Mouse (Mus musculus) liver, embryonic 18 days (tissue): ENCODE results near the gene Plekhm1. TPM values are rescaled to one million over a fixed set of nuclear protein-coding genes. Genes with fewer than 3 reads are reported as not detected.

Source experiments
- polyA plus RNA-seq: library from polyadenylated mRNA; depleted of rRNA; stranded (reverse); fragments of >200 nt; gene quantifications from 2 replicates; pipeline ENCODE4 v1.2.3, GENCODE M21; 2012; rRNA removed

Plekhm1 gene
- 4.3 and 4.5 TPM in 2 replicates for polyA plus RNA-seq

GRCm38 (mm10) chr11:103411981-103412949, at the start of gene Plekhm1:
Plekhm1 (minus strand) TSS chr11:103412687.

DNA sequence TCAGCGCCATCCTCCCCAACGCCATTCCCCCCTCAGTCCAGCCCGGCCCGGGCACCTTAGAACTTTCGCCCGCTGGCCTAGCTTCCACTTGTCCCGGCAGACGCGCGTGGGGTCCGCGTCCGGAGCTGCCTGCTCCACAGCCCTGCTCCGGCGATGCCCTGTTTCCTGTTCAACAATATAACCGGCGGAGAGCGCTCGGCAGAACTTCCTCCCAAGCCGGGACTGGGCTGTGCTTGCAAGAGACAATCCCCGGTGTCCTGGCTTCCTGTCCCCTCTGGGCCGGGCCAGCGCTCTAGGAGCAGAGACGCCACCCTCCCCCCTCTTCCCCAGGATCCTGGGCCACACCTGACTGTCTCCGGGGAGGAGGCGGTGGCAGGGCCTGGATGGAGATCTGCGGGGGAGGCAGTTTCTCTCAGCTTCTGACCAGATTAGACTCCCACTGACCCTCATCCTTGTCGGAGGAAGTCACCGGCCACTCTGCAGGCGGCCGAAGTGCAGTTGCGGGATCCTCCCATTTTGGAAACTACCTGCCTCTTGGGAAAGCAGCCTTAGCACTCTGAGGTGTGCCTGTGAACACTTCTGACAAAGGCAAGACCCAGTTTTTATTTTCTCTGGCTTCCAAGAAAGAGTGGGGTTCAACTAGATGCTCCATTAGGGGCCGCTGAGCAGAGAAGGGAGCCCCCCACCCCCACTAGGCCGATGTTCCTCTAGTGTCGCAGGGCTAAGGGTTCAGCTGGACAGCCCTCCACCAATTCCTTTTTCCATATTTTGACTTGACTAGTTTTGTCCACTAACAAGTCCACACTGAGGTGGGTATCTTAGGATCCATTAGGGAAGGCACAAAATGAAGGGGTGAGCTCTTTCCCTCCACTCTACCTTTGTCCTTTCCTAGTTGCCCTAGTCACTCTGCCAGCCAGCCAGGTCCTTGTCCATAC, 49.0 kb downstream of the Plekhm1 start, which contains the start of gene Arhgap27:
TSS of gene Arhgap27 (minus strand) at position 479 of the 935 bp plus-strand sequence.

Other genes starting within 250 kb of the Plekhm1 start
- gene Fmnl1, start 241.6 kb downstream of the Plekhm1 start, polyA plus RNA-seq = 6.2 and 9.4 TPM in 2 replicates
- not detected in 2 replicates for gene 1700023F06Rik, start 204.1 kb downstream of the Plekhm1 start, polyA plus RNA-seq
- not detected in 2 replicates for gene Spata32, start 194.3 kb downstream of the Plekhm1 start, polyA plus RNA-seq
- 0.90 and 1.00 TPM in 2 replicates for gene Map3k14, start 145.2 kb downstream of the Plekhm1 start, polyA plus RNA-seq
- gene Arhgap27, start 49.0 kb downstream of the Plekhm1 start, polyA plus RNA-seq = 4.7 and 5.5 TPM in 2 replicates
- gene Lrrc37a, start 91.9 kb upstream of the Plekhm1 start, polyA plus RNA-seq = not detected in 2 replicates
- not detected in 2 replicates for gene Gm884, start 208.5 kb upstream of the Plekhm1 start, polyA plus RNA-seq
- gene Lyzl6, start 226.2 kb upstream of the Plekhm1 start, polyA plus RNA-seq = not detected in 2 replicates
- gene Rprml, start 236.9 kb upstream of the Plekhm1 start, polyA plus RNA-seq = 0.05 TPM in 1 of 2 replicates, not detected in the other